Mouse (Mus musculus) ES-Bruce4 (cell line): ENCODE results near the gene 2700049A03Rik.

Experiments
- CTCF ChIP-seq: IDR thresholded peaks from one replicate; pipeline ENCODE4 v1.8.1; 2011; ENCODE audit warnings: low read depth, low read length
- POLR2A ChIP-seq: IDR thresholded peaks from one replicate; pipeline ENCODE4 v1.8.1; 2011; ENCODE audit warnings: low read length; ENCODE audit not compliant: insufficient read depth

GRCm38 (mm10) chr12:71227769-71228168, 91.1 kb downstream of the 2700049A03Rik start:
- TF ChIP-seq CTCF = no peak
- TF ChIP-seq POLR2A = no peak
